Mouse (Mus musculus) yolk sac, embryonic 10.5 days (tissue): ENCODE data around the gene Fgd2.
"Not testable (repeated sequence)": the region's sequence is repeated elsewhere in the genome, so short reads cannot be mapped to it uniquely, and the experiment has no call there.

ENCODE experiments used
- DNase-seq: peaks from one replicate; pipeline ENCODE4 v3.0.0-alpha.2; 2017; ENCODE audit warnings: low spot score

Fgd2 gene

GRCm38 (mm10) chr17:29363109-29363508 is 2.4 kb downstream of the Fgd2 start:
- no peak for DNase-seq

- no peak for DNase-seq
These were observed 4.4 kb downstream of the Fgd2 start for GRCm38 (mm10) chr17:29365105-29365621.

DNA sequence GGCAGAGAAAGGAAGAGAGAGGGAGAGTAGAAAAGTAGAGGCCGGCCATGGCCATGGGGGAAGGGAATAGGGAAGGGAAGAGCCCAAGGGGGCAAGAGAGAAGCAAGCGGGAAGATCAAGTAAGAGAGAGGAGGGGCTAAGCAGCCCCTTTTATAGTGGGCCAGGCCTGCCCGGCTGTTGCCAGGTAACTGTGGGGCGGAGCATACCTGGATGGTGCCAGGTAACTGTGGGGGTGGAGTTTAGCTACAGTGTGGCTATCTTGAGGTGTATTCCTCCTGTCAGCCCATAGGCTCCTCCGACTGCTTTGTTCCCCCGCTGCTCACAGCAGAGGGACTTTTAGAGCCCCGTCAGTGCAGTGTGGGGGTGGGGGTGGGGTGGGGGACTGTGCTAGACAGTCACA is 8.0 kb downstream of the Fgd2 start:
- no peak for DNase-seq

DNA sequence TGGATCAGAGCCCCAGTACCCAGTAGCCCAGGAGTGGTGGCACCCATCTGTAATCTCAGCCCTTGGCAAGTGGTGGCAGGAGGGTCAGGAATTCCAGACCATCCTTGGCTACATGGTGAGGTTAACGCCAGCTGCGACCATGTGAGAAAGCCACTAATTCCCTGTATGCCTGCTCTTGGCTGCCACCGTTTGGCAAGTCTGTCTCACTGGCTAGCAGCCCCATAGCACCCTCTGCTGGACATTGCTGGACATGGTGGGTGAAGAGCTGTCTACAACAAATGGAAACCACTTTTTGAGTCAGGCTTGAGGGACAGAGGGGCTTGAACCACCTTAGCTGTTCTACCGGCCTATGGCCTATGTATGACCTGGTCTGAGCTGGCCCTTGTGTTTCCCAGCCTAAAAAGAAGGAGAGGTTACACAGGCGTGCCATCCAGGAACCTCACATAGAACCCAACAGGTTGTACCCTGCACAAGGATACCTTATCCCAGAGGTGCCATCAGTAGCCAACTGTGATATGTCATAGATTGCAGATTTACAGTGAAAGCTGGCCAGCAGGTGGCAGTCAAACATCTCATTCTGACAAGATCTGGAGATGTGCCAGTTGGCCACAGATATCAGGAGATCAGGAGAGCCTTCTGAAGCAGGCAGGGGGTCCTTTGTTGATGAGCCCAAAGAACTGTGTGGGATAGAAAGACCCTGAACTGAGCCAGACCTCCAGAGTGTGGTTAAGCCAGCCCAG is 10.4 kb downstream of the Fgd2 start:
- peak; percentile 81 for DNase-seq

DNA sequence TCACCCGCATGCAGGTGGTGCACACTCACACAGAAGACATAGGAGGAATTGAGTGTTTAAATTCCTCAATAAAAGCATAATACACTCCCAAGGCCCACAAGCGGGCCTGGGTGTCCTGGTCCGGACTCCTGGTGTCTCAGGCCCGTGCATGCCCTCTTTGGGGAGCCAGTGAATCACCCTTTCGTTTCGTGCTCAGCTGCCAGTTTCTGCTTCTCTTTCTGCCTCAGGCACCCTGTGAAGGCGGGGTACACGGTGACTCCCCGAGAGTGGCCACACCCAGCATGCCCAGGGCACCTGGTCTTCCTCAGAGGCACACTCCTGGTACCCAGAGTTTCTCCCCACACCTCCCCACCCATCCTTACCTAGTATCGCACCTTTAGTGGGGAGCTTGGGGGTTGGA is 15.2 kb downstream of the Fgd2 start:
- no peak for DNase-seq

GRCm38 (mm10) chr17:29378056-29378455 is 17.3 kb downstream of the Fgd2 start:
- DNase-seq = no peak

DNA sequence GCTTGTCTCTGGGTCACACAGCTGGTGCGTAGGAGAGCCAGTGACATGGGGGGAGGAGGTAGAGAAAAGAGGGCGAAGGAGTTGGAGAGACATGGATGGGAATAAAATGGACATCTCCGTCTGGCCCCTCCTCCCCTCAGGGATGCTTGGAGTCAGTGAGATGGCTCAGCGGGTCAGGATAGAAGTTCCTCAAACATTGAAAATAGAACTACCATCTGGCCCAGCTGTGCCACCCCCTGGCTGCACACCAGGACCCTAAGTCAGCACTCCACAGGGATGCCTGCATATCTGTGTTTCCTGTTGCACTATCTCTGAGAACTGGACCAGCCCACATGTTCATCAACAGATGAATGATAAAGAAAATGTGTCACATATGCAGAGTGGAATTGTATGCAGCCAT is 19.5 kb downstream of the Fgd2 start:
- no peak for DNase-seq

- peak; percentile 73 for DNase-seq
These were observed 20.8 kb downstream of the Fgd2 start for GRCm38 (mm10) chr17:29381472-29381871.

DNA sequence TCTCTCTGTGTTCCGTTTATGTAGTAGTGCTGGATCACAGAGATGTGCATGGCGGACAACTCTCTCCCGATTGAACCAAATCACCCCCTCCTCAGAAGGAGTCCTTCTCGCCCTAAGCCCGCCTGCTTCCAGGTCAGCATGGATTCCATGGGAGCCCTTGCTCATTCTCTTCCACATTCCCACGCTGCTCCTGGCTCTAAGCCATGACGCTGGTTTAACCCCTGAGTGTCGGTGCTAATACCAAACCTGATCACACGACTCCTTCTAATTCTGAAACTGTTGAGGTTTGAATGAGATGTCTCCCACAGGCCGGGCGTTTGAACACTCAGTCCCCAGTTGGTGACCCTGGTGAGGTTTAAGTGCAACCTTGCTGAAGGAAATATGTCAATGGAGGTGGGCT is 21.7 kb downstream of the Fgd2 start:
- DNase-seq = no peak

- no peak for DNase-seq
These were observed 23.2 kb downstream of the Fgd2 start for GRCm38 (mm10) chr17:29383923-29384322.

DNA sequence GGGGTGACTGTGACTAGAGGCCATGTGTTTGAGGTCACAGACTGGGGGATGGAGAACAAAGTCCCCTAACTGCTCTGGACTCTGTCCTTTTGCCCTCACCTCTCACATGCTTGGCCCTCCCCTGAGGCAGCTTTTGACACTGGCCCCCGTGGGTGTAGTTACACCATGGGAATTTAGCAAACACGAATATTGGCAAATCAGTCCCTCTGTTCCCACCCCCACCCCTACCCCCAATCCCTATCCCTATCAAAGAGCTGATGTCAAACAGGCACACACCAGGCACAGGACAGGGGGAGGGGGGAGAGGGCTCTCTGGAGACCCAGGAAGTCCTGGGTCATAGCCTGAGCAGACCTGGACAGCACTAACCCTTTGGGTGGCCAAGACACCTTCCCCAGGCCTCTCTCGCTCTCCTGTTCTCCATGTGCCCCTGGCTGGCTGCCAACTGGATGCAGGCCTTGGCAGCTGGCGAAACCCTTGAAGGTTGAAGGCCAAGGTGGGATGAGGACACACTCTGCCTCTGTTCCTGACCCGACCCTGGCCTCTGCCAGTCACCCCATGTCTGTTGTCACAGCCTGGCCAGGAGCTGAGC is 24.2 kb downstream of the Fgd2 start:
- no peak for DNase-seq

- DNase-seq = no peak
These were observed 25.0 kb downstream of the Fgd2 start for GRCm38 (mm10) chr17:29385746-29386145.

DNA sequence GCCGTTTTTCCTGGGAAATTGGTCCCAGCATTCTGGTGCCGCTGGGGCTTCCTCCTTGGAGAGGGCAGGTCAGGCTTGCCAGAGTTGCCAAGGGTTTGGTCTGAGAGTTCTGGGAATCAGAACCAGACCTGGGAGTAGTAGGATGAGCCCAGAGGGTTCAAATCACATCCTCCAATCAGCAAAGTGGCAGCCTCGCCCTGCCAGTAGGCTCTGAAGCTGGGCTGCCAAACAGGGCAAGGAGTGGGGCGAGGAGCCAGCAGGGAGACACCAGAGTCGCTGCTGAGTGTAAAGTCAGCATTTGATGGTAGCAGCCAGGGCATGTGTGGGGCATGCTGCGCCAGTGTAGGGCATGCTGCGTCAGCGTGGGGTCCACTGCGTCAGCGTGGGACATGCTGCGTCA is 28.3 kb downstream of the Fgd2 start:
- no peak for DNase-seq

GRCm38 (mm10) chr17:29391280-29391679 is 30.6 kb downstream of the Fgd2 start:
- DNase-seq = no peak

- no peak for DNase-seq
These were observed 32.8 kb downstream of the Fgd2 start for GRCm38 (mm10) chr17:29393335-29394089.

GRCm38 (mm10) chr17:29394106-29394760 is 33.5 kb downstream of the Fgd2 start:
- no peak for DNase-seq

DNA sequence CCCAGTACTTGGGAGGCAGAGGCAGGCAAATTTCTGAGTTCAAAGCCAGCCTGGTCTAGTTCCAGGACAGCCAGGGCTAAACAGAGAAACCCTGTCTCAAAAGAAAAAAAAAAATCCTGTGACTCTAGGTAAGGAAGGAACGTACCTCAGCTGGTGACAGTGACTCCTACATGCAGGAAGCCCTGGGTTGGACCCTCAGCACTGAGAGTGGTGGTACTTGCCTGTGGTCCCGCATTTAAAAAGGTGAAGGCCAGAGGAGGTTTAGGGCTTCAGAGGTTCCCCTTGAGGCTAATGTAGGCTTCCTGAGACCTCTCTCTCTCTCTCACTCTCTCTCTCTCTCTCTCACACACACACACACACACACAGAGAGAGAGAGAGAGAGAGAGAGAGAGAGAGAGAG is 34.0 kb downstream of the Fgd2 start:
- DNase-seq = not testable (repeated sequence)

DNA sequence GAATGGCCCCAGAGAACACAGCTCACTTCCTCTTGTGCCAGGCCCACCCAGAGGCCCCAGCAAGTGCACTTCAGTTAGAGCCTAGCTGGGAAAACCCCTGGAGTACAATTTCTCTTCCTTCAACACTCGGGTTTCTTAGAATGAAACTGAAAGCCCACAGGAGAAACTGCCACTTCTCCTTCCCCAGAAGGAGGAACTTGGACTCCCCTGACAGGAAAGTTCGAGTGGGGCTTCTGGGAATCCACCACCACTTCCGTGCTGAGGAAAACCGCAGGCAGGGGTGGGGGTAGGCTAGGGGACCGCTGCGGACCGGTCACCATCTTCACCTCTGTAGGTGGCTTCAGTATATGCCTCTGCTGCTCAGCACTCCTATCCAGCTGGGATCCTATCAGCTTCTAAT is 34.7 kb downstream of the Fgd2 start:
- no peak for DNase-seq

DNA sequence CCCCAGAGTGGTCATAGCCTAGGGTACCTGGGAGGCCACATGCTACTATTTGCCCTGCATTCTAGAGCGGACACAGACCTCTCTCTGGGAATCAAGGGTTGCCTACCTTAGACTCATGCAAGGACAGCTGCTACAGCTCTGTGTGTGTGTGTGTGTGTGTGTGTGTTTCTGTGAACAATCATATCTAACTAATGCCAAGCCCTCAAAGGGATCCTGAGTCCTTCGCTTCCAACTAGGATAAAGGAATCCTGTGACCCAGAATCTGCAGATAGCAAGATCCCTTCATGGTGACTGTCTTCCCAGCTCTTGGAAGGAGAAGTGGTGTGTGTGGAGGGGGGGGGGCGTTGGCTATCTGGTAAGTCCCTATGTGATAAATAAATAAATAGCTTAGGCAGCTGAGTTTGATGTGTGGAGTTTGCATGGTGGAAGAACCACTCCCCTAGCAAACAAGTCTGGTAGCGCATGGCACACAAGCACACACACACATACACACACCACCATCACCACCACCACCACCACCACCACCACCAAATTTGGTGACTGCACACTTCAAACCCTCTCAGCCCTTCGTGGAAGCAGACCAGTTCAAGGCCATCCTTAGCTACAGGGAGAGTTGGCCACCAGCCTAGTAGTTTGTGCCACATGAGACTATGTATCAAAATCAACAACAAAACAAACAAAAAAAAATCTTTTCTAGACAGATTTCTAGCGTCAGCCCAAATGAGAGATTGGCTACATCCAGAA is 35.5 kb downstream of the Fgd2 start:
- no peak for DNase-seq

GRCm38 (mm10) chr17:29396821-29397242 is 36.1 kb downstream of the Fgd2 start:
- DNase-seq = peak; percentile 81
